In the genomic region with DNA sequence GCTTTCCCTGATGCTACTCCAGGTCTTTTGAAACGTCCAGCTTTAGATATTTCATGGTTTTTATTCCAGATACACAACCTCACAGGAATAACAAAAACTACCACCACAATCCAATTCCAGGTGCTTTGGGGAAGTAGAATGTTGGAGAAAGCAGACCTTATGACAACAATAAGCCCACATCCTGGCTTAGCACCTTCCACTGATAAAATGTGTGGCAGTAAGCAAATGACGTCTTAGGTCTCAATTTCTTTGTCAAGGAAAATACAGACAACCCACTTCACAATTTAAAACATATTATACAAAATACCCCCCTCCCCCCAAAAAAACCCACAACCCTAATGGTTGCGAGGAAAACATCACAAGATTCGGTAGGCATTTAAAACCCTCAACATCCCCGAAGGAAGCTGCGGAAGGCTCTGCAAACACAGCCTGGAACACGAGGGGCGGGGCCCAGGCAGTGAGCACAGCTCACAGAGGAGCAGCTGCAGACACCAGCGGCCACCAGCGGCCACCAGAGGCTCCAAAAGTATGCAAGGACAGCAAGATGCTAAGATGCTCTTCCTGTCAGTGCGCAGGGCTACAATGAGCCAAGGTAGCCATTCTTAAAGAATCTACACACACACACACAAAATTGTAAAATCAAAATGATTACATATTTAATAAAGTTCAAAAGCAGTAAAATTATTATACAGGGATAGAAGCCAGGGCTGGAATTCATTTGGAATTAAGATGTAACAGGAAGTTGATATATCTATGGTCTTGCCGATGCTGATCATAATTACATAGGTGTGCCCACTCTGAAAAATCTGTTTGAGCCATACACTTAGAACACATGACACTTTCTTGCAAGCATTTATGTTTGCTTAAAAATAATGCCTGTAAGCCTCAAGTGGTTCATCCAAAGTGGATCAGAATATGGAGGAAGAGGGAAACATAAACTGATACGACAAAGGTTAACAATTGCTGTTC, we compare ENCODE assay signal across 8 mouse cellular contexts. TPM values are rescaled to one million over a fixed set of nuclear protein-coding genes. Genes with fewer than 3 reads are reported as not detected.
DNase-seq lines count a peak whose midpoint lies in the region; ATAC-seq and TF ChIP-seq lines count a peak whose summit lies in the region.

No protein-coding gene starts in this region.

- peak; percentile 9 for DNase-seq in ES-E14 (ENCODE audit: low read depth, low spot score)
- peak; percentile 54 for DNase-seq in adrenal gland, adult 2 months
- peak; percentile 75 for DNase-seq in forebrain, embryonic 14.5 days (ENCODE audit: low spot score)
- peak; percentile 73 for DNase-seq in hindbrain, embryonic 14.5 days (ENCODE audit: low spot score)
- DNase-seq in left cerebral cortex, postnatal 14 days (ENCODE audit: low spot score in 2 of 2) = peak; percentile 40 to 58
- peak; percentile 48 for DNase-seq in stomach, postnatal 0 days (ENCODE audit: low spot score)
- no peak for DNase-seq in urinary bladder, postnatal 10 days (ENCODE audit: low spot score)

- in situ Hi-C loops in ES-E14 (cut with MboI; ENCODE audit: low sequenced_read_pairs in 2 of 2, unreplicated experiment in 2 of 2) = no loop called here

- peak; percentile 64 for TF ChIP-seq CTCF in stomach, postnatal 0 days (IDR thresholded peaks at IDR 0.05; ENCODE audit: low read depth)

- no peak overlapping the region for H3K4me3 ChIP-seq in ES-E14 (ENCODE audit: insufficient read depth in 1 of 2, low read depth in 1 of 2, low read length in 2 of 2, poor library complexity in 1 of 2, severe bottlenecking in 1 of 2)
- peak overlapping the region; percentile 10; the same call in 1 of the 2 replicates for H3K4me3 ChIP-seq in forebrain, embryonic 14.5 days (ENCODE audit: low read depth, low read length)
- peak overlapping the region; percentile 16; the same call in 1 of the 2 replicates for H3K4me3 ChIP-seq in hindbrain, embryonic 14.5 days (replicated peaks; ENCODE audit: low read length)
- H3K4me3 ChIP-seq in midbrain, embryonic 12.5 days = 0 out of 2 replicates have a peak overlapping the region, but pooled peaks have one; percentile 15
- H3K4me3 ChIP-seq in stomach, postnatal 0 days (ENCODE audit: low read depth, low read length) = no peak overlapping the region

- no peaks in the 10 kb centered on the region for H3K36me3 ChIP-seq in ES-E14 (ENCODE audit: control insufficient read depth, insufficient read depth, low read length, poor library complexity, severe bottlenecking)
- no peaks in the 10 kb centered on the region for H3K36me3 ChIP-seq in forebrain, embryonic 14.5 days (ENCODE audit: control insufficient read depth, insufficient read depth, low read length)
- H3K36me3 ChIP-seq in hindbrain, embryonic 14.5 days (replicated peaks; ENCODE audit: control insufficient read depth, insufficient read depth) = no peaks in the 10 kb centered on the region
- H3K36me3 ChIP-seq in midbrain, embryonic 12.5 days = no peaks in the 10 kb centered on the region
- H3K36me3 ChIP-seq in stomach, postnatal 0 days (ENCODE audit: control insufficient read depth, insufficient read depth, low read length) = no peaks in the 10 kb centered on the region

- H3K9ac ChIP-seq in ES-E14 (ENCODE audit: insufficient read depth, low read depth, low read length, poor library complexity, severe bottlenecking) = no peak overlapping the region
- H3K9ac ChIP-seq in forebrain, embryonic 14.5 days (ENCODE audit: low read length) = peak overlapping the region; percentile 47
- H3K9ac ChIP-seq in hindbrain, embryonic 14.5 days = peak overlapping the region; percentile 51; the same call in 1 of the 2 replicates
- no peak overlapping the region for H3K9ac ChIP-seq in midbrain, embryonic 12.5 days (replicated peaks)
- H3K9ac ChIP-seq in stomach, postnatal 0 days (ENCODE audit: low read length) = no peak overlapping the region

- intact Hi-C loops in left cerebral cortex, postnatal 14 days (cut with DNase I) = loop anchor here (10.0 kb wide), 1 partner anchor 190 kb away; no protein-coding TSS in a partner anchor

- H3K4me2 ChIP-seq in forebrain, embryonic 14.5 days (ENCODE audit: low read length) = peak overlapping the region; percentile 39
- peak overlapping the region; percentile 39 for H3K4me2 ChIP-seq in hindbrain, embryonic 14.5 days (replicated peaks)
- H3K4me2 ChIP-seq in midbrain, embryonic 12.5 days (replicated peaks) = peak overlapping the region; percentile 29
- no peak overlapping the region for H3K4me2 ChIP-seq in stomach, postnatal 0 days (replicated peaks; ENCODE audit: low read depth)

- H3K4me1 ChIP-seq in ES-E14 (ENCODE audit: control insufficient read depth in 2 of 2, insufficient read depth in 2 of 2, low read length in 2 of 2, poor library complexity in 1 of 2) = no peaks in the 10 kb centered on the region
- H3K4me1 ChIP-seq in forebrain, embryonic 14.5 days (ENCODE audit: control insufficient read depth, insufficient read depth, low read length) = no peaks in the 10 kb centered on the region
- H3K4me1 ChIP-seq in hindbrain, embryonic 14.5 days (replicated peaks; ENCODE audit: control insufficient read depth, insufficient read depth, low read length) = no peaks in the 10 kb centered on the region
- no peaks in the 10 kb centered on the region for H3K4me1 ChIP-seq in midbrain, embryonic 12.5 days
- no peaks in the 10 kb centered on the region for H3K4me1 ChIP-seq in stomach, postnatal 0 days (replicated peaks; ENCODE audit: control insufficient read depth, insufficient read depth)

- no peak overlapping the region for H3K27ac ChIP-seq in ES-E14 (ENCODE audit: insufficient read depth, low read depth, low read length, poor library complexity, severe bottlenecking)
- H3K27ac ChIP-seq in forebrain, embryonic 14.5 days (ENCODE audit: low read depth, low read length) = no peak overlapping the region
- H3K27ac ChIP-seq in hindbrain, embryonic 14.5 days = peak overlapping the region; percentile 27
- no peak overlapping the region for H3K27ac ChIP-seq in midbrain, embryonic 12.5 days (replicated peaks)
- no peak overlapping the region for H3K27ac ChIP-seq in stomach, postnatal 0 days (replicated peaks)

- H3K9me3 ChIP-seq in ES-E14 (ENCODE audit: control insufficient read depth, insufficient read depth, low read depth, low read length) = no peaks in the 10 kb centered on the region
- H3K9me3 ChIP-seq in forebrain, embryonic 14.5 days (replicated peaks; ENCODE audit: control insufficient read depth, low read length) = no peaks in the 10 kb centered on the region
- no peaks in the 10 kb centered on the region for H3K9me3 ChIP-seq in hindbrain, embryonic 14.5 days (ENCODE audit: control insufficient read depth, low read length)
- H3K9me3 ChIP-seq in midbrain, embryonic 12.5 days = no peaks in the 10 kb centered on the region
- no peaks in the 10 kb centered on the region for H3K9me3 ChIP-seq in stomach, postnatal 0 days (ENCODE audit: control insufficient read depth, low read length)

- WGBS in forebrain, embryonic 14.5 days = 40% methylated on average over 13 of the region's 13 CpGs
- WGBS in hindbrain, embryonic 14.5 days = 27% methylated on average over 13 of the region's 13 CpGs
- WGBS in midbrain, embryonic 12.5 days = 31% methylated on average over 13 of the region's 13 CpGs
- WGBS in stomach, postnatal 0 days = 20% methylated on average over 13 of the region's 13 CpGs

- ATAC-seq in forebrain, embryonic 14.5 days = peak; percentile 99
- ATAC-seq in hindbrain, embryonic 14.5 days (ENCODE audit: low FRiP score) = peak; percentile 94
- peak; percentile 92 for ATAC-seq in midbrain, embryonic 12.5 days (ENCODE audit: low FRiP score, low read depth)
- no peak for ATAC-seq in stomach, postnatal 0 days (ENCODE audit: low FRiP score, low TSS enrichment)

- no peaks in the 10 kb centered on the region for H3K27me3 ChIP-seq in forebrain, embryonic 14.5 days (replicated peaks; ENCODE audit: control insufficient read depth, insufficient read depth, low read length)
- peaks cover 10% of the 10 kb centered on the region for H3K27me3 ChIP-seq in hindbrain, embryonic 14.5 days (ENCODE audit: control insufficient read depth, insufficient read depth, low read length)
- H3K27me3 ChIP-seq in midbrain, embryonic 12.5 days = peaks cover 17% of the 10 kb centered on the region; the same call in 1 of the 2 replicates
- H3K27me3 ChIP-seq in stomach, postnatal 0 days (ENCODE audit: control insufficient read depth, insufficient read depth, low read length) = no peaks in the 10 kb centered on the region

- no peak for TF ChIP-seq EP300 in stomach, postnatal 0 days (optimal IDR thresholded peaks at IDR 0.05)

TF ChIP-seq in ES-E14, 5 proteins besides CTCF, POLR2A, EP300 and RAD21:
- no peak for TF ChIP-seq MAFK (IDR thresholded peaks at IDR 0.05; ENCODE audit: insufficient read depth, low read depth, low read length)
- no peak; the same call in 1 of the 2 replicates for TF ChIP-seq ZC3H11A (IDR thresholded peaks at IDR 0.05; ENCODE audit: borderline replicate concordance, low read depth, low read length)
- no peak for TF ChIP-seq CHD2 (IDR thresholded peaks at IDR 0.05; ENCODE audit: low read depth, low read length)
- TF ChIP-seq ZNF384 (IDR thresholded peaks at IDR 0.05; ENCODE audit: low read depth, low read length) = no peak
- TF ChIP-seq HCFC1 (IDR thresholded peaks at IDR 0.05; ENCODE audit: borderline replicate concordance, insufficient read depth, low read length) = no peak

RNA-seq across cellular contexts. Expression of a gene that starts 10.8 kb away (rescaled TPM):
- 5.6 and 7.0 TPM in 2 replicates for total RNA-seq in ES-E14 (2012; rRNA removed)
- total RNA-seq in adrenal gland, adult 2 months (2021) = 10 to 100 TPM in 1 of 2 experiments, 1 to 10 TPM in 1; 8.5 to 10.9 TPM
- polyA plus RNA-seq in adrenal gland, adult 2 months (2012; rRNA removed) = 12.8 and 14.4 TPM in 2 replicates
- polyA plus RNA-seq in forebrain, embryonic 14.5 days (2014; fragmentation: Nextera tagmentation; extraction: Ambion mirVana) = 10.3 and 12.1 TPM in 2 replicates
- polyA plus RNA-seq in hindbrain, embryonic 14.5 days (2014; fragmentation: Nextera tagmentation; extraction: Ambion mirVana) = 21.8 and 27.0 TPM in 2 replicates
- total RNA-seq in left cerebral cortex, postnatal 14 days (2021) = 10 to 100 TPM; 34.4 to 36.4 TPM
- 12.5 and 13.9 TPM in 2 replicates for polyA plus RNA-seq in midbrain, embryonic 12.5 days (2016; fragmentation: Nextera tagmentation; extraction: Ambion mirVana)
- polyA plus RNA-seq in stomach, postnatal 0 days (2015; fragmentation: Nextera tagmentation; extraction: Ambion mirVana) = 2.0 and 2.3 TPM in 2 replicates

Comparison
In these comparisons a context has a peak if more than half of its experiments do, and no peak if none do; other contexts are left out.
1. H3K4me3 ChIP-seq: peak in forebrain, embryonic 14.5 days (single experiment), hindbrain, embryonic 14.5 days (single experiment) and midbrain, embryonic 12.5 days (single experiment); none in ES-E14 (0 of 2) and stomach, postnatal 0 days (single experiment).
2. H3K9ac ChIP-seq: peak in forebrain, embryonic 14.5 days (single experiment) and hindbrain, embryonic 14.5 days (single experiment); none in ES-E14 (single experiment), midbrain, embryonic 12.5 days (single experiment) and stomach, postnatal 0 days (single experiment).